Mouse (Mus musculus): ENCODE results near the gene Rita1.
A peak's percentile ranks its signal among the peaks of the same experiment; 100 is the strongest.

Rita1 gene

DNA sequence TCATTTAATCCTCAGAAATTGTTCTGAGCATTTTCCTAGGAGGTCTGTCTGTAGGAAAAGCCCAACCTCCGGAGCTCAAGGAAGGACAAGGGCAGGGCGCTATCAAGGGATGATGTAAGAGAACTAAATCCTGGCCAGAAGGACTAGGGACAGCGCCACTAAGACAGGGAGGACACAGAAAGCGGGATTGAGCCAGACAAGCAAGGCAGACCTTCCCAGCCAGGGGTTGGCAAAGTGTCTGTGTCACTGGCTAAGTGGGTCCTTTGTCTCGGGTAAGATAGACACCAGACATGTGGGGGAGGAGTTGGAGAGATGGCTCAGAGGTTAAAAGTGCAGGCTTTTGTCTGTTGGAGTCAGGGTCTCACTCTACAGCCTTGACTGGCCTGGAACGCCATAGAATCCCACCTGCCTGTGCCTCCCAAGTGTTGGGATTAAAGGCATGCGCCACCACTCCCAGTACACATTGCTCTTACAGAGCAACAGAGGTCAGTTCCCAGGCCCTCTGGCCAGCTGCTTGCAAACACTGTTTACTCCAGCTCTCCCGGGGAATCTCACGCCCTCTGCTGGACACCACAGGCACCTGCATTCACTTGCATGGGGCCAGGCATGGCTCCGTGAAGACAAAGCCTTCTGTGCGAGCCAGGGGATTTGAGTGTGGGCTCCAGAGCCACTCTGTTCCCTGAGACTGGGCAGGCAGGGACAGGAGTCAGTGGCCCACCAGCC is 11.3 kb downstream of the Rita1 start:
- no peak for DNase-seq (ENCODE audit: low read depth, low spot score)

DNA sequence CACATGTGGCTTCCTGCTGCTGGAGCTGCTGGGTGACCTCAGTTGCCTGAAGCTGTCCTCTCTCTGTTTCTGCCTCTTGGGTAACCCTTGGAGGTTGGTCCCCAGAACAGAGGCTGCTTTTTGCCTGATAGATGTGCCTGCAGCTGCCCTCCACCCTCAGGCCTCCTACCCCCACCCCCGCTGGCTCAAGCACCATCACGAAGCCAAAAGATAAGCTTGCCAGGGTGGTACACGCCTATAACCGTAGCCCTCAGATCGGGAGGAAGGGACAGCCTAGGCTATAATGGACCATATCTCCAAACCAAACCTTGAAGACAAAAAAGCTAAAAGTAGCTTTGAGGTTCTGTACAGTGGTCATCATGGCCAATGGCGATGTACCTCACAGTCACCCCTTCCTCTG is 12.8 kb downstream of the Rita1 start:
- DNase-seq (ENCODE audit: low read depth, low spot score): no peak

DNA sequence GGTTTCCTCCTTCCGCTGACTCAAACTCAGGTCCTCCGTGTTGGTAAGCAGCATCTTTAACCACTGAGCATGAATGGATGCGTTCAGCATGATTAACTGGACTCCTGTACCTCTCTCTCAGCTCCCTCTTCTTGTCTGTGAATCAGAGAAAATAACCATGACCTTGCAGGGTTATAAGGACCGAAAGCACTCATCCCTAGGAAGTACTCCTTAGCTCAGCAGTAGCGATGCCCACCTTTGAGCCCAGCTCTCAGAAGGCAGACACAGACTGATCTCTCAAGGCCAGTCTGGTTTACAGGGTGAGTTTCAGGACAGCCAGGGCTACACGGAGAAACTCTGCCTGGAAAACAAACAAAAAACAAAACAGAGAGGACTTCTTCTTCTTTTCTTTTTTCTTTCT is 17.9 kb downstream of the Rita1 start:
- DNase-seq (ENCODE audit: low read depth, low spot score): no peak

DNA sequence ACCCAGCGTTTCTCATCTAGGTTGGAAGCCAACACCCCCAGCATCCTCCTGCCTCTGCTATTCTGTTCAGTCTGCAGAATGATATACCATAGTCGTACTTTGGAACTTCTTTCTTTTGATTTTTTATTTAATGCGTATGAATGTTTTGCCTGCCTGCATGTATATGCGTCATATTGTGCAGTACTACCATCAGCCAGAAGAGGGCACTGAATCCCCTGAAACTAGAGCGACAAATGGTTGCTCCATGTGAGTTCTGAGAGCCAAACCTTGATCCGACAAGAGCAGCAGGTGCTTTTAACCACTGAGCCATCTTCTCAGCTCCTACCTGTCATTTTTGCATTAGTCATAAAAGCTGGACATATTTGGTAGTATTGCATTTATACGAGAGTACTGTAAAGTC is 20.2 kb downstream of the Rita1 start:
- DNase-seq (ENCODE audit: low read depth, low spot score): no peak

DNA sequence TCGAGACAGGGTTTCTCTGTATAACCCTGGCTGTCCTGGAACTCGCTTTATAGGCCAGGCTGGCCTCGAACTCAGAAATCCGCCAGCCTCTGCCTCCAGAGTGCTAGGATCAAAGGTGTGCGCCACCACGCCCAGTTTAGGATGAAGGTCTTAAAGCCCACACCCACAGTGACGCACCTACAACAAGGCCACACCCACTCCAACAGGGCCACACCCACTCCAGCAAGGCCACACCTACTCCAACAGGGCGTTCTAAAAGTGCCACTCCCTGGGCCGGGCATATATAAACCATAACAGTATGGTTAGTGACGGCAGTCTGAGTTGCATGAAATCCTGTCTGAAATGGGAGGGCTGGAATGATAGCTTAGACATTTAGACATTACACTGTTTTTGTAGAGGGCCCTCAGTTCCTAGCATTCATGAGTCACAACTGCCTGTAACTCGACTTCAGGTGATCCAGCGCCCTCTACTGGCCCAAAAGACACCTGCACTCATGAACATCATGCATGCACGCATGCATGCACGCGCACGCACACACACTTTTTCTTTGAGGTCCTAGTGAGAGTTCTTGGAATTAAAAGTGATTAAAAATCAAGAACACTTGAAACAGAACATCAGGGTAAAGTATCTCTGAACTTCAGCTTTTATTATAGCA is 21.9 kb downstream of the Rita1 start:
- DNase-seq (ENCODE audit: low read depth, low spot score): no peak

DNA sequence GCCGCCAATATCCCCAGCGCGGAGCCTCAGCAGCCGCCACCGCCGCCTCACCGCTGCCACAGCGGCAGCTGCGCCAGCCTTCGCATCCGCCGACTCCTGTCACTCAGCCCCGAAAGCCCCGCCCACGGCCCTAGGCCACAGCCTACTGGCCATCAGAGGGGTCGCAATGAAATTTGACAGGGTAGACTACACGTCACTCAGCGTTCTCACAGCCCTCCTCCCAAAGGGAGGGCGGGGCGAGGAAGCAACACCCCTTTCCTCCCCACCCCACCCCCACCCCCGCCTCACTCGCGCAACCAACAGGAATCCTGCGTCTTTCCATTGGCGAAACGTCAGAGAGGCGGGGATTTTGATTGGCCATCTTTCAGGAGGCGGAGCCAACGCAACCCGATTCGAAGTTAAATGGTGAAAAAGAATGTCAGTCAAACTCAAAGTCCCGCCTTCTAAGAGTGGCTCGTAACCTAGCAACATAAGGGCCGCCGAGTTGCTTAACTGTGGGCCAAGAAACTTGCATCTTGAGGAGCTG is 23.8 kb downstream of the Rita1 start, which contains the start of the genes Tpcn1 and Iqcd:
TSS of gene Tpcn1 (minus strand) at position 105 of the 526 bp plus-strand sequence.
TSS of gene Iqcd (plus strand) at position 448 of the 526 bp plus-strand sequence.
- DNase-seq (ENCODE audit: low read depth, low spot score): peak; percentile 99

DNA sequence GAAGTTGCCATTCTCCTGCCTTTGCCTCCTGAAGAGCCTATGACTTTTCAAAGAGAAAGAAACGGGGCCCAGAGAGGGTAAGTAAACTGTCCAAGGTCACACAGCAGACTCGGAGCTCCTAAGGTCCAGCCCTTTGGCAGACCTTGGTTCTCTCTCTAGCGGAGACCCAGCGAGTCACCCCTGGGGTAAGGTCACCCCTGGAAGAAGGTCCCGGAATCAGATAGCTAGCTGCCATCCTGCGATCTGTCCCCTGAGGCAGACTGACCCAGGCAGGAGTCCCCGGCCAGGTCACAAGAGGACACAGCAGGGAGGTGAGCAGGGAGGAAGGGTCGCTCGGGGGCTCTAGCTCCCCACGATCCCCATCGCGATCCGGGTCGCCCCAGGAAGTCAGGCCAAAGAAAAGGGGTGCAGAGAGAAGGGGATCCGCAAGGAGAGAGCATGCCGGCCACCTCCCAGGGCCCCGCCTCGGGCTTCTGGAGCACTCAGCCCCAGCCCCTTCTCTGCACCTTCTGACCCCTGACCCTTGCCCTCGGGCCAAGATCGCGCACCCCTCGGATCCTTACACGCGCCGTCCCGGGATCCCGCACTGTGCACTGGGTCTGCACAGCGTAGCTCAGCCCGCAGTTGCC is 24.3 kb downstream of the Rita1 start:
- no peak for DNase-seq (ENCODE audit: low read depth, low spot score)

DNA sequence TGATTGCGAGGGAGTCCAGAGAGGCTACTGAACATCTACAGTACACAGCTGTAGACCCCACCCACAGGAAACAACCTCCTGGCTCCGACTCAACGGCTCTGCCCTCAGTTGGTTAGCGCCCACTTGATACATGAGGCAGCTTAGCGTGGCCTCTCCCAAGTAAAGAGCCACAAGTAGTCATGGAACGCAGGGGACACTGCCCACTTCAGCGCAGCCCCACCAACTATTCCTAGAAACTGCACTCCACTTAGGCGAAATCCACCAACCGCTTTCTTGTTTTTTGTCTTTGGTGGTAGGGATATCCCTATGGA is 24.8 kb downstream of the Rita1 start:
- DNase-seq (ENCODE audit: low read depth, low spot score): peak; percentile 57

DNA sequence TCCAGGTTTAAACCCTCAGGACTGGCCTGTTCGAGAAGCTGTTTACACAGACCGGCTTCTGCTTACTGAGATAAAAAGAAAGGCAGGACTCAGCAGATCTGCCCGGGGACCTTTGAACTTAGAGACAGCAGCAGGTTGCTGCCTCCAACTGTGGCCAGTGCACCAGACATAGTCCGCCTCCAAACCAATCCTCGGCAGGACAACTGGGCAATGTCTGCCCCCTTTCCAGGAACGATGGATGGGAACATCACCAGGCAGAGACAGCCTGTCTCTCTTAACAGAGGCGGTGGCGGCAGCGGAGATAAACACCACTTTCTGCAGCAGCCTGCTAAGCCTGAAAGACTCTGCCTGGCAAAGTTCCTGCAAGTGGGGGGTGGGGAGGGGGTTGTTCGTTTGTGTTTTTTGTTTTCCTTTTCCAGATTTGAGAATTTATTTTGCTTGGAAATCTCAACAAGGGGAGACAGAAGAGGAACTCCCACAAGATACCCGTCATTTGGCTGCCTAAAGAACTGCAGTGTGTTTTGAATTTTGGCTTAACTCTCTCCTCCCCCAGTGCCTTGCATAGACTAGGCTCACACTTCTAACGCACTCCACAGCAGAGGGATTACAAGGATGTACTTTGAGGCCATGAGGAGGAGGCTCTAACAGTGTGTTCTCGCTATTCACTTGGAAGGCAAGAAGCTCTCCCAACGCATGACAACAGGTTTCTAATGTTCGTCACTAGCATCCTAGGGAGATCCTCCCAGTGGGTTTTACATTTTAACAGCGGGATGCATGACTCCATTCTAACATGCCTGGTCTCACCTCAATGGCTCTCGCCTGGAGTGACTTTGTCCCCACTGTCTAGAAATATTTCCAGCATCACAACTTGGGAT is 25.4 kb downstream of the Rita1 start:
- DNase-seq (ENCODE audit: low read depth, low spot score): peak; percentile 52

DNA sequence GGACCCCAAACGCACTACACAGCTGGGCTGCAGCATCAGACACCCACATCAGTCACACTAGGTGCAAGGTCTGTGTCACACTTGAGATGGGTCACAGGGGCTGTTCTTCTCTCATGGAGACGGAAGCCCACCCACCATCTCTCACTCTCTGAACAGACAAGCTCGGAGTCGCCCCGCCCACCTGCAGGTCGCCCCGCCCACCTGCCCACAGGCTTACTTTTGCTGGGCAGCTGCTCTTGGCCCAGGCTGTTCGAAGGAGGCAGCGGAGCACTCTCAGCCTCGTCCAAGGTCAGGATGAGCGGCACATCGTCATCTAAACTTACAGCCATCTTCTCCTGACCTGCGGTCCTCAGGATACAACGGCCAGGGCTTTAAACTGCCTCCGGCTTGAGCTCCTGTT is 27.4 kb downstream of the Rita1 start:
- no peak for DNase-seq (ENCODE audit: low read depth, low spot score)

DNA sequence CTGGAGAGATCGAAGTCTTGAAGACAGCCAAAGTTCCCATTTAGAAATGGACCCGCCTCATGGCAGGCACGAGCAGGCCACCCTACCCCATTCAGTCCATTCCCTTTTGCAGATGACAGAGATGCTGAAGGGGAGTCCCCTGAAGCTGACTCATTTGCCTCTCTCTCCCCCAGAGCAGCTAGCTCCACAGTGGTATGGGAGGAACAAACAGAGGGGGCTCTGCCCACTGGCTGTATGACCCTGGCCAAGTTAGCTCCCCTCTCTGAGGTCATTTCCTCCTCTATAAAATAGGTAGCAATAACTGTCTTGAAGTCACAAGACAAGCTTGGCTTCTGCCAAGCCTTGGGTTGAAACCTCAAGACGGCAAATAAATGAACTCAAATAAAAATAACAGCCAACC is 28.9 kb downstream of the Rita1 start:
- DNase-seq (ENCODE audit: low read depth, low spot score): no peak

DNA sequence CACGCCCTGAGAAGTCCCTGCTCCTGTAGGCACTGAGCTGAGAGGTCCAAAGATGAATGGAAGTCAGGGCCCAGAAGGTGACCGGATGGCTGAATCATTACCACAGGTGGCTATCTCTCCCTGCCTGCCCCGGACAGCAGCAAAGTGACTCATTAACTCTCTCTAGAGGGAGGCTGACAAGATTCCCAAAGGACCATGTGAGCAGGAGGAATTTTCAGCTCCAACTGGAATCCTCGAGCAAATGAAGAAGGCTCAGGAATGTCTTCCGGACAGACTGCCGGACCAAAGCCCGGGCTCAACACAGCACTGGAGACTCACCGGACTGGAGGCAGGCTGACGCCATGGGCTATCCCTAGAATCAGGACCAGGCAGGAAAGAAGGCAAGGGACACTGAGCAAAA is 30.4 kb downstream of the Rita1 start:
- no peak for DNase-seq (ENCODE audit: low read depth, low spot score)

DNA sequence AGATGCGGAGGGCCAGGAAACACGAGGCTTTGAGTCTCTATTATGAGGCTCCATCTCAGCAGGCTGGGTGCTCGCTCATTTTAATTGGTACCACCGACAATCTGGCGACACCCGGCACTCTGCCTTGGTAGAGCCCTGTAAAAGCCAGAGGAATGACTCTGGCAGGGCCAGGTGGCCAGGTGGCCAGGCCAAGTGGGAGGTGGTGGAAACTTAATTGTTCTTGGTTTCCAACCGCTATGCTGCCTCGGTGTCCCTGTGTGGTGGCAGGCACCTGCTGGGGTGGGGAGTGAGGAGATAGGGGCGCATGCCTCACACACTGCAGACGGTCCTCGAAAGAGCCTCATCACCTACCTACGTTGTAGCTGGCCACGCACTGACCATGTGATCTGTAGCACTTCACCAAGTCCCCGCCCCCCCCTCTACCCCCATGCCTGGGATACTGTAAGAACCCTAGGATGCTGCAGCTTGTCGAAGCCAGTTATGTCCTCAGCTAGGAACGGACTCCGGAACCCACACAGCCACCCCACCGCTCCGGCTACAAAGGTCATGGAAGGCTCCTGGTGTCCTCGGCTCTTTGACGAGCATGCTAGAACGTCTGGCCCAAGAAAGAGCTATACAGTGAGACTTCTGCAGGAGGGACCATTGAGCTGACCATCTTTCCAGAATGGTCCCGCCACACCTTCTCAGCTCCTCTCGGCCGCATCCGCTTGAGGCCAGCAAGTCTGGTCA is 32.3 kb downstream of the Rita1 start:
- no peak for DNase-seq (ENCODE audit: low read depth, low spot score)

DNA sequence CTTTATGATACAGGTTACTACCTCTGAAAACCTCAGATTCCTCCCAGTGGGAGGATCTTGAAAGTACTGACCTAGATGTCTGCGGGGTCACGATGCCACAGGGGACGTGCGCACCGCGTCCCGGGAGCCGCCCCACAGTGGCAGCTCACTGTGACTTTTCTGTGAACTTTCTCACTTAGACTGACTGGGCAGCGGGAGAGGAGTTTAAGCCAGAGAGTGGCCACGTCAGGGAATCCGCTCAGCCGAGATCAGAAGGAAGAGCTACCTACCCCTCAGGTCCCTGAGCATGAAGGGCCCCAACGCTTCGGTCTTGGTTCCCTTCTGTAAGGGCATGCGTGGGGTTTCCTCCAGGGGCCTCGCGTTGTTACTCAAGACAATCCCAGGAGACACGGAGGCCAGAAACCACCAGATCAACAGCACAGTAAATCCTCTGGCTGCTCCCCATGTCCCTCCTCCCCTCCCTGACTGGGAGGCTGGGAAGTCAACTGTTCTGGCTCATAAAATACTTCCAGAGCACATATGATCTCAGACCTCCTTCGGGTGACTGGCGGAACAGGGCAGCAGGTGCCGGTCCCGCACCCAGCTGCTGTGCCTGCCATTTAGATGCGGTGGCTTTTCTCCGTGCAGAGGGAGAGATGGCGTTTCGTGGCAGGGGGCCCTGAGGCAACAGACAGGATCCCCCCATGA is 33.0 kb downstream of the Rita1 start:
- no peak for DNase-seq (ENCODE audit: low read depth, low spot score)

DNA sequence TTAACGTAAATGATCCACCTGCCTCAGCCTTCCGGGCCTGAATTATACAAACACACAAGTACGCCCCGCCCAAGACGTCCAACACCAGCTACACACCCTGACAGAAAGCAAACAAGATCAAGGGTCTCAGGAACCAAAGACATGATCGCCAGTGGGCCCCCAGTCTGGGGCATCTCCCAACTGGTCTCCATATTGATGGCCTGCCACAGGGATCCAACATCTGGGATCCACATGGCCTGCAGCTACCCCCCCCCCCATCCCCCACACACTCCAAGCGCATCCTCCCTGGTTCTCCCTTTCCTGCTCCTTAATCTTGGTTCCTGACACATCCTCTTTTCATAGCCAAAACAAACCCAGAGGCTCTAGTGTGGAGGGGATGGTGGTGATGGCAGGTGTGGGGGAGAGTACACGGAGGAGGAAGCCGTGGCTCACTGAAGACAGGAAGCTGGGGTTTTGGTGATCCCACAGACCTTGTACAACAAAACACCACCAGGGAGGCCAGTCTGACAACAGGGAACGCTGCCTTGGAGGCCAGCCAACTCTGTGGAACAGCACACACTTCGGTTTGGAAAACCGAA is 33.8 kb downstream of the Rita1 start:
- DNase-seq (ENCODE audit: low read depth, low spot score): no peak

DNA sequence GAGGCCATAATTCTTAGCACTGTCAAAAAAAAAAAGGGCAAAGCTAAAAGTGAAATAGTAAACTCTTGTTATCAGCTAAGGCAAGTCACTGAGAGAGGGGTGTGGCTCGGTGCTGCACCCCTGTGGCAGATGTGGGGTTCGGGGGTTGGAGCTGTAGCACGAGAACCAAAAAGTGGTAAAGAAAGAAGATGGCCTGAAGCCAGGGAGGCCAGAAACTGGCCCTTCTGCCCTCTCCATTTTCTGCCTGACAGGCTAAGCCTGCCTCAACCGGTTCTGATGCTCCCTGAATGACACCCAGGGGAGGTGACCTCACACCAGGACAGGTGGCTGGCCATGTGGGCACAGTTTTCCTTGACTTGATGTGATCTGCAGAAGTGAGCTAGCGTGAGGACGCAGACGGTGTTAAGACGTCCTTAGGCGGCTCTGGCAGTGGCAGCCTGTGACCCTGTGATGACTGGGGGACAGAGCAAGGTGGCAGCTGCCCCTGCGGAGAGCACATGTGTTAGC is 34.4 kb downstream of the Rita1 start:
- peak; percentile 62 for DNase-seq (ENCODE audit: low read depth, low spot score)

DNA sequence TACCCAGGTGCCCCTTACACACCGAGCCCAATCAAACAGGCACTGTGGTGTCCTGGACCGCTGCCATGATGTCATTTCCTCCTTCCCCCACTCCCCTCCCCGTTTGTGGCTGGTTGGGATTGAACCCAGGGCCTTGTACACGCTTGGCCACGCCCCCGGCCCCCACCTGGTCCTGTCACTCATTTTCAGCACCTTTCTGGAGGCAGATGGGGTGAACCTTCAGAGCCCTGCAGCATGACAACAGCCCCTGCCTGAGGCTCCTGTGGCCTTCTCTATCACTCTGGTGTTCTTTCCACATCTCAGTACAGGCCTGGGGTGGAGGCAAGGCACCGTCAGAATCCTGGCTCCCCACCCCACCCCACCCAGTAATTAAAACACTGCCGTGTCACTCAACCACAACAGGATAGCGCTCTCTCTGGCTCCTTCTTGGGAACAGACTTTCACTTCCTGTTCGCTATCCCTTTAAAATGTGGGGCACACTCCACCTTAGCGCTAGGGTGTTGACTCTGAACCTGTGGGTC is 35.5 kb downstream of the Rita1 start:
- DNase-seq (ENCODE audit: low read depth, low spot score): peak; percentile 53

DNA sequence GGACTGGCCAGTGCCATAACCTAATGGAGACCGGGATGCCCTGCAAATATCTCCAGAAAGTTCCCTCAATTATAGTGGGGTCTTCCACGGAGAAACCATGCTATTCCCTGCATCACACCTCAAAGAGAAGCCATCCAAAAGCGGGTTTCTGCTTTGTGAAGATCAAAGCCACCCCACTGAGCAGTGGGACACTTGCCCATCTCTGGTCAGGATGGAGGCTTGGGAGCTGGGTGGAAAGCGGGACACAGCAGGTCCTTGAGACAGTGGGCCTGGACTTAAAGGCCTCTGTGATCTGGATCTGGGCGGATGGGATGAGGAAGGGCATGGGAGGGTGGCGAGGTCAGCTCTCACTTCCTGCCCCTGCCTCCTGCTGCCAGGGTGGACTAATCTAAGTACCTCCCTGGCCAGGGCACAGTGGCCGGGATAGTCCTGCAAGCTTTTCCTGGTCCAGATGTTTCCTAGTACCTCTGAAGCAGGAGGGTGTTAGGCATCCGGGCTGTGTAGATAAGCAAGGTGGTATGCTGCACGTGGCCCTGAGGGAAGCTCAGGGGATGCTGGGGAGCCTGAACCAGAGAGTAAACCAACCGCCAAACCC is 37.8 kb downstream of the Rita1 start:
- DNase-seq (ENCODE audit: low read depth, low spot score): no peak

DNA sequence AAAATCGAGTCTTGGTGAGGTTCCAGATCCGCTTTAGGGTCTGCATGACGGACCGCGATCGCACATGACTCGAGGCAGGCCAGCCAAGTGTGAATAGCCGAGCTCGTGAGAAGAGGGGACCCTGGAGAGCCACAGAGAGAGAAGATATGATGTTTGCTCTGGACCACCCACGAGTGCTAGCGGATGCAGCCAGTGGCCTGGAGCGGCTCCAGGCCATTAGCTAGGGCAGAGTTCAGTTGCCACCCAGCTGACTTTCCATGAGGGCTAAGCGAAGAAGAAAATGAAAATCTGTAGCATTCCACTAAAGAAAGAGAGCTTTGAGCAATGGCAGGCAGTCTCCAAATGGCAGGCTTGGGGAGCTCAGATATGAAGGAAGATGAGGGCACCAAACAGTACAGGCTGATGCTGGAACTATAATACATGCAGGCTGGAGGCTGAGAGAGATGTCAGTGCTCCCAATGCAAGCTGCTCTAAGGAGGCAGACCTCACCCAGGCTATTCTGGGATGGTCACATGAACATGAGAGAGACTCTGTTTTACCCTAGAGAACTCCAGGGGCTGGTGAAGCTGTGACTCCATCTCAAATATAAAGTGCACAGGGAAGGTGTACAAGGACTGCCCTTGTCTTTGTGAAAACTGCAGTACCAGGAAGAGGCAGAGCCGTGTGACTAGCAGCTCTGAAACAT is 41.2 kb downstream of the Rita1 start:
- DNase-seq (ENCODE audit: low read depth, low spot score): no peak

Data from c-Kit-negative CD71-positive TER-119-positive erythroid progenitor cells, embryonic 14.5 days (primary cell).